Mouse (Mus musculus) embryonic facial prominence, embryonic 12.5 days (tissue): Measurements from ENCODE around the gene Agap2. TPM values are rescaled to one million over a fixed set of nuclear protein-coding genes. Genes with fewer than 3 reads are reported as not detected.
"Not testable (repeated sequence)": the region's sequence is repeated elsewhere in the genome, so short reads cannot be mapped to it uniquely, and the experiment has no call there.

ENCODE experiments used
- ATAC-seq: fragments of 200-750 bp; cut with Nextera tagmentation; 2 replicates; pipeline ENCODE4 v1.8.0; 2017; ENCODE audit not compliant: insufficient number of reproducible peaks, insufficient read depth, low FRiP score, low TSS enrichment
- H3K27ac ChIP-seq: fragments of 300-500 bp; sonication (generic); 2 replicates; pipeline ENCODE4 v1.5.1; 2016; ENCODE audit warnings: mild to moderate bottlenecking
- H3K27me3 ChIP-seq: fragments of 300-500 bp; sonication (generic); 2 replicates; pipeline ENCODE4 v1.6.1; 2016; ENCODE audit warnings: mild to moderate bottlenecking, moderate library complexity
- H3K36me3 ChIP-seq: fragments of 300-500 bp; sonication (generic); 2 replicates; pipeline ENCODE4 v1.6.1; 2016; ENCODE audit warnings: mild to moderate bottlenecking
- H3K4me1 ChIP-seq: fragments of 300-500 bp; sonication (generic); 2 replicates; pipeline ENCODE4 v1.6.1; 2016
- H3K4me2 ChIP-seq: fragments of 300-500 bp; sonication (generic); replicated peaks from 2 replicates; pipeline ENCODE4 v1.6.1; 2016; ENCODE audit warnings: mild to moderate bottlenecking, moderate library complexity
- H3K4me3 ChIP-seq: fragments of 300-500 bp; sonication (generic); 2 replicates; pipeline ENCODE4 v1.5.1; 2016; ENCODE audit warnings: mild to moderate bottlenecking
- H3K9ac ChIP-seq: fragments of 300-500 bp; sonication (generic); 2 replicates; pipeline ENCODE4 v1.6.1; 2016; ENCODE audit warnings: mild to moderate bottlenecking, moderate library complexity
- H3K9me3 ChIP-seq: fragments of 300-500 bp; sonication (generic); 2 replicates; pipeline ENCODE4 v1.6.1; 2016; ENCODE audit warnings: mild to moderate bottlenecking, moderate library complexity
- WGBS: fragments of 180-500 bp; shearing (Covaris S2); methylation state at CpG from one replicate; pipeline ENCODE4 v1.1.7; 2016; 5-methylcytosine and 5-hydroxymethylcytosine counted together
- polyA plus RNA-seq: library from polyadenylated mRNA; unstranded; fragments of >200 nt; fragmentation: Nextera tagmentation; extraction: Ambion mirVana; gene quantifications from 2 replicates; pipeline ENCODE4 v1.2.1, GENCODE M21; 2016

Agap2 gene
- polyA plus RNA-seq, 1 experiment from 2014 or later = 0.82 TPM

DNA sequence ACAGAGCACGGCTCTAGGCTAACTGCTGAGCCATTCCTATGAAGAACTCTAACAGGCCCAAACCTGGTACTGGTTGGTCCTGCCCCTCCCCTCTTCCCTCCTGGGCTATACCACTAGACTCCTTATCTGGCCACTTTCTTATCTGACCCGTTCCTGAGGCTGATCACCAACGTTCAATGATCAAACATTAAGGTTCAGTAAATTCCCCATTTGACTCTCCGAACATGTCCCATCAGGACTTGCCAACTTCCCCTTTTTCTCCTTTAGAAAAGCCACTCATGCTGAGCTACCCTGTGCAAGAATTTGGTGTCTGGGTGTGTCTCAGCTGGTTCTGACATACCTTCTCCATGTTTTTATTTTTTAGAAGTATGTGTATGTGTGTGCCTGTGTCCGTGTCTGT, 51.5 kb downstream of the Agap2 start:
- Histone ChIP-seq H3K36me3 (no peaks in the 10 kb centered on the region), H3K4me1 (no peaks in the 10 kb centered on the region), H3K9ac (no peak overlapping the region), H3K4me3 (no peak overlapping the region), H3K4me2 (no peak overlapping the region), H3K27me3 (no peaks in the 10 kb centered on the region), H3K9me3 (no peaks in the 10 kb centered on the region), H3K27ac (no peak overlapping the region)
- no peak for ATAC-seq
- 82% methylated on average over 5 of the region's 5 CpGs for WGBS

DNA sequence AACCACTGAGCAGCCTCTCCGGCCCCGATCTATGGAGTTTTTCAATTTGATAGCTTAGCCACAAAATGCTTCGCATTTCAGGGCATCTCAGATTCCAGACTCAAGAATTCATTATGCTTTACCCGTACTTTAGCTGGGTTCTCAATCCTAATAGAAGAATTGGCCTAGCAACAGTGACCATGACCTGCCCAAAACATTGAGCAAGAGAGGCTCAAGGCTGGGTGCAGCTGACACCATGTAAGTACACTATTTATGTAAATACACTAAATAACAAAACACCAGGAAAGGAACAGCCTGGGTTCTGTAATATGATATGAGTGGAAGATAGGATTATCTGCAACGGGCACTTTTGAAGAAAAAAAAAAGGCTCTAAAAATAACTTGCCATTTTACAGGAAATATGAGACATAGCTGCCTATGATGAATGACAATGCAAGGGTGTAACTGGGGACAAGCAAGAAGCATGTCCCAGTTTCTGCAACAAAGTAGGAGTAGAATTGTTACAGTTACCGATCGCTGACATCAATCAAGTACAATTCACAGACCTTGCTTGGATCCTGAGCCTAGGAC, 52.7 kb downstream of the Agap2 start:
- no peak for ATAC-seq
- no peaks in the 10 kb centered on the region for H3K36me3 ChIP-seq
- 67% methylated on average over 7 of the region's 7 CpGs for WGBS
- no peak overlapping the region for H3K27ac ChIP-seq
- no peak overlapping the region for H3K4me3 ChIP-seq
- no peaks in the 10 kb centered on the region for H3K9me3 ChIP-seq
- H3K4me2 ChIP-seq = no peak overlapping the region
- H3K9ac ChIP-seq = no peak overlapping the region
- H3K4me1 ChIP-seq = no peaks in the 10 kb centered on the region
- no peaks in the 10 kb centered on the region for H3K27me3 ChIP-seq

DNA sequence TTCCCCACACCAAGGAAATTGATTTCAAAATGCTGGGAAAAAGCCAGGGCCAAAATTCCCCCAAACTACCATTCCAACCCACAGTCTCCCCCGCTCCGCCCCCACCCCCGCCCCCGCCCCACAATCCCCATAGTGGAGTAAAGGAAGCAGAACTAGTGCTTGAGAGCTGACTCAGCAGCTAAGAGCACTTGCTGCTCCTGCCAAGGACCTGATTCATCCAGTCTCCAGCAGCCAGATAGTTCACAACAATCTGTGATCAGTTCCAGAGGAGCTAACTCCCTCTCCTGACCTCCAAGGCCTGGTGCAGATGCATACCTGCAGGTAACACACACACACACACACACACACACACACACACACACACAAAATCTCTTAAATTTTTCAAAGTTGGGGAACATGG, 54.3 kb downstream of the Agap2 start:
- no peak overlapping the region for H3K27ac ChIP-seq
- H3K9me3 ChIP-seq = no peaks in the 10 kb centered on the region
- no peaks in the 10 kb centered on the region for H3K4me1 ChIP-seq
- 84% methylated on average over 4 of the region's 4 CpGs for WGBS
- no peak overlapping the region for H3K4me2 ChIP-seq
- ATAC-seq = no peak
- H3K9ac ChIP-seq = no peak overlapping the region
- no peak overlapping the region for H3K4me3 ChIP-seq
- no peaks in the 10 kb centered on the region for H3K36me3 ChIP-seq
- H3K27me3 ChIP-seq = no peaks in the 10 kb centered on the region

DNA sequence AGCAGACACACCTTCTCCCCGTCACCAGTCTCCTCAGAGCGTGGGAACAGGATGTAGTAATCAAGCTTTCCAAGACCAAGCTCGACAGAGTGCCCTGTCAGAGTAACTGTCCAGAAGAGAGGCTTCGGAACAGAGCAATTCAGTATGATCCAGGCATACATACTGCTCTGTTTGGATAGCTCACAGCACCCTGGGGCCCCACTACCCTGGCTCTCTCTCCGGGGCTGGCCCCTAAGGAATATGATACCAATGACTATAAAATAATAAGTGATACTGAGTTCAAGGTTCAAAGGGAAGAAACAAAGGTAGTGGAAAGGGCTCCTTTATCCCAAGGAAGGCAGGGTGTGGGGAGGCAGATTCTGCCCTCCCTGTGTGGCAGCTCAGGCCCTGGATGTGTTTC, 57.4 kb downstream of the Agap2 start:
- Histone ChIP-seq H3K4me3 (no peak overlapping the region), H3K9me3 (no peaks in the 10 kb centered on the region), H3K9ac (no peak overlapping the region), H3K27me3 (no peaks in the 10 kb centered on the region), H3K27ac (no peak overlapping the region), H3K4me1 (no peaks in the 10 kb centered on the region), H3K36me3 (no peaks in the 10 kb centered on the region), H3K4me2 (no peak overlapping the region)
- WGBS = 63% methylated on average over 5 of the region's 5 CpGs
- ATAC-seq = no peak

DNA sequence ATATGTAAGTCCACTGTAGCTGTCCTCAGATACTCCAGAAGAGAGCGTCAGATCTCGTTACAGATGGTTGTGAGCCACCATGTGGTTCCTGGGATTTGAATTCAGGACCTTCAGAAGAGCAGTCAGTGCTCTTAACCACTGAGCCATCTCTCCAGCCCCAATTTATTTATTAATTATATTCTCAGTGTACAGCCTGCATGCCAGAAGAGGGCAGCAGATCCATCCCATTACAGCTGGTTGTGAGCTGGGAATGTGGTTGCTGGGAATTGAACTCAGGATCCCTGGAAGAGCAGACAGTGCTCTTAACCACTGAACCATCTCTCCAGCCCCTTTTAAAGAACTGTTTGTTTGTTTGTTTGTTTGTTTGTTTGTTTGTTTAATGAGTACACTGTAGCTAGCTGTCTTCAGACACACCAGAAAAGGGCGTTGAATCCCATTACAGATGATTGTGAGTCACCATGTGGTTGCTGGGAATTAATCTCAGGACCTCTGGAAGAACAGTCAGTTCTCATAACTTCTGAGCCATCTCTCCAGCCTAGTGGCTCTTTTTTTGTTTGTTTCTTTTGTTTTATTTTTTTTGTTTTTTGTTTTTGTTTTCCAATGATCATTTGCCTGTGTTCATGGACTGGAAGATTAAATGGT, 59.4 kb downstream of the Agap2 start:
- WGBS = 85% methylated on average over 3 of the region's 3 CpGs
- H3K4me3 ChIP-seq, H3K9ac ChIP-seq, H3K36me3 ChIP-seq, H3K27me3 ChIP-seq, H3K4me1 ChIP-seq, H3K9me3 ChIP-seq, H3K4me2 ChIP-seq, H3K27ac ChIP-seq, ATAC-seq: not testable (repeated sequence)

DNA sequence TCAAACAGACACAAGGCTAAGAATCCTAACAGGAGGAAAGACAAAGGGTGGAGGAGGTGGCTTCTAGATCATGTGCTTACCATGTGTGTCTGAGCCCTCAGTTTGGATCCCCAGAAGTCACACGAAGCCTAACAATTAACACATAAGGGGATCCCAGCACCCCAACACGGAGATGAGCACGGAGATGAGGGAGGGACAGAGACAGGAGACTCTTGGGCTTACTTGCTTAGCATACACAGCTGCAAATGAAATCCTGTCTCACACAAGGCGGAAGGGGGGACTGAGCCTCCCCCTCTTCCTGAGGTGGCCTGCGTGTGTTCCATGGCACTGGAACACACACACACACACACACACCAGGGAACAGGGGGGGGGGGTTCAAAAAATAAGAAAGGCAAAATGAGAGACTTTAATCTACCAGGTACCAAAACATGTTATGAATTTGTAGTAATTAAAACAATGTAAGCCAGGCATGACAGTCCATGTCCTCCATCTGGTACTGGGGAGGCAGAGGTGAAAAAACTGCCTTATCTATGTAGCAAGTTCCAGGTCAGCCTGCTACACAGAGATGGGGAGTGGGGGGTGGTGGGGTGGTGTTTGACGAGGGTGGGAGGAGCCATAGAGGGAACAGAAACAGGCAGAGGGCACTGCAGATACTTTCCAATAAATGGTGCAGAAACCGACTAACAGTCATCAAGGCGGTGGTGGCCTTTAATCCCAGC, 60.2 kb downstream of the Agap2 start:
- Histone ChIP-seq H3K4me3 (no peak overlapping the region), H3K9ac (no peak overlapping the region), H3K4me2 (no peak overlapping the region), H3K9me3 (no peaks in the 10 kb centered on the region), H3K27me3 (no peaks in the 10 kb centered on the region), H3K27ac (no peak overlapping the region), H3K36me3 (no peaks in the 10 kb centered on the region), H3K4me1 (no peaks in the 10 kb centered on the region)
- WGBS = 47% methylated on average over 8 of the region's 8 CpGs
- ATAC-seq = no peak

DNA sequence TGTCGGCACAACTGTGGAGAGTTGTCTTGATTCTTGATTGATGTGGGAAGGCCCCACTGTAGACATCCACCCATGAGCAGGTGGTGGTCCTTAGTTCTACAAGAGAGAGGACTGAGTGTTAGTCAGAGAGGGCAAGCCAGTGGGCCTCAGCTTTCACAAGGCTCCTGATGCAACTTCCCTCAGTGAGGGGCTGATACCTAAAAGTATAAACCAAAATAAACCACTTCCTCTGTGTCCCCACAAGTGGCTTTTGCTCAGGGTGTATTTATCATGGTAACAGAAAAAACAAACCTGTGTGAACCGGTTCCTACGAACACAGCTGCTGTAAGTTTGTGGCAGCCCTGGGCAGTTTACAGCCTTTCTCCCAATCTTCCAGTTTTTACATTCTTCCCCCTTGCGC, 61.4 kb downstream of the Agap2 start:
- Histone ChIP-seq H3K36me3 (no peaks in the 10 kb centered on the region), H3K4me2 (no peak overlapping the region), H3K4me1 (no peaks in the 10 kb centered on the region), H3K4me3 (no peak overlapping the region), H3K27ac (no peak overlapping the region), H3K9me3 (no peaks in the 10 kb centered on the region), H3K9ac (no peak overlapping the region), H3K27me3 (no peaks in the 10 kb centered on the region)
- ATAC-seq = no peak
- 83% methylated on average over 4 of the region's 4 CpGs for WGBS

DNA sequence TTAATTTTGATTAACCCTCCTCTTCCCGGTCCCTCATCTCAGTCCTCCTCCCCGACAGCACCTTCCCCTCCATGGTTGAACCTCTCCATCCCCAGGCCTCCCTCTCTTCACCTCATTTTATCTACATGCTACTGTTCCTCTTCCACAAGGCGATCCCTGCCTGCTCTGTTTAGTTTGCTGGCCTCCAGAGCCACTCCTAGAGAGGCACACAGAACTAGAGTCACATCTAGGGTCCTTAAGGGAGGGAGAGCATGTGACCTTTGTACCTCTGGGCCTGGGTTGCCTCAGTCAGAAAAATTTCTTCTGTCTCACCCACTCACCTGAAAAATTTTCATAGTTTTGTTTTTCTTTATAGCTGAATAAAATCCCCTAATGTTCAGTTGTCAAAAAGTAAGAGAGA, 62.8 kb downstream of the Agap2 start:
- H3K27me3 ChIP-seq = no peaks in the 10 kb centered on the region
- no peaks in the 10 kb centered on the region for H3K36me3 ChIP-seq
- no peak overlapping the region for H3K27ac ChIP-seq
- 82% methylated on average over 3 of the region's 3 CpGs for WGBS
- ATAC-seq = no peak
- no peaks in the 10 kb centered on the region for H3K4me1 ChIP-seq
- no peak overlapping the region for H3K9ac ChIP-seq
- H3K4me3 ChIP-seq = no peak overlapping the region
- no peaks in the 10 kb centered on the region for H3K9me3 ChIP-seq
- no peak overlapping the region for H3K4me2 ChIP-seq

DNA sequence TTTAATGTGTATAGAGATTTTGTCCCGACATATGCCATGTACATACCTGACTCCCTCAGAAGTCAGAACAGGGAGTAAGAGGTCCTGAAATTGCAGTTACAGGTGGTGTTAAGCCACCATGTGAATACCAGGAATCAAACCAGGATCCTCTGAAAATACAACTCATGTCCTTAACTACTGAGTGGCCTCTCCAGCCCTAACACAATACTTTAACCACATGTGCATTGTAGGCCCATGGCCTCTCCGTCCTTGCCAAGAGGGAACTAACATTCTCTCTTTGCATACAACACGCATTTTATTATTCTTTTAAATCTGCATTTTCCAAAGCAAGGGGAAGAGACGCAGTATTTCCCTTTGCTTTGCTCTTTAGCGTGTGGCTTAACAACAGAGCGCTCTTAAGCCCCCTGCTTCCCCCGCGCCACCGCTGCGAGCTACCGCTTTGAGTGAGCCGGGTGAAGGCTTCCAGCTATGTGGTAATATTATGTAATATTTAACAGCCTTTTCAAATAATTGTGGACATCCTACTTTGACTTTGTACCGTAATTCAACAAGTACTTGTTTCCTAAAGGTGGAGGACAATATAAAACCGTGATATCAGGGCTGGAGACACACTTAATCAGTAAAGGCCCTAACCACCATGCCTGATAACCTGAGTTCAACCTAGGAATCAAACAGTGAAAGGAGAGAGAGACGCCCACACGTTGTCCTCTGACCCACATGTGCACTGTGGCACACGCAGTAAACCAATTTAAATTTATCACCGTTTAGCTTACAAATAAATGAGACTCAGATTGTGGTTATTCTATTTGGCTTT, 63.5 kb downstream of the Agap2 start:
- Histone ChIP-seq H3K4me2 (no peak overlapping the region), H3K27me3 (no peaks in the 10 kb centered on the region)
- 89% methylated on average over 18 of the region's 18 CpGs for WGBS

DNA sequence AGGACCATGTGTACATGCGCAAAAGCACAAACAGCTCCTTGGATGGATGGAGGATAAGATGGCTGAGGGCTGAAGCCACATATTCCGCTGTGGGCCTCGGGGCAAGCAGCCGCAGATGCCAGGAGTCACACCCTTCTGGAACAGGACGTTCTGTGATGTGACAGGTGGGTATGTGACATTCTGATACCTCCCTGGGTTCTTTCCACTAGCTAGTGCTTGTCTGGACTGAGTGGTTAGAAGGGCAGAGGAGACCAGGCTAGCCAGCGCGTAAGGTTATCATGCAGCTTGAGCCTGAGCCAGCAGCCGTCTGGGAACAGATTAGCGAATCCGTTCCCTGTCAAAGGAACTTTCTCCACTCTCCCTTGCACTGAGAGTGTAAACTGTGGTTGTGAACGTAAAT, 65.9 kb downstream of the Agap2 start:
- Histone ChIP-seq H3K4me2 (no peak overlapping the region), H3K4me1 (no peaks in the 10 kb centered on the region), H3K9me3 (no peaks in the 10 kb centered on the region), H3K9ac (no peak overlapping the region), H3K36me3 (no peaks in the 10 kb centered on the region), H3K27ac (no peak overlapping the region), H3K4me3 (no peak overlapping the region), H3K27me3 (no peaks in the 10 kb centered on the region)
- WGBS = 85% methylated on average over 11 of the region's 11 CpGs
- ATAC-seq = no peak

More for the DNA sequence above, 63.5 kb downstream of the Agap2 start:
- Histone ChIP-seq H3K36me3 (no peaks in the 10 kb centered on the region), H3K9ac (no peak overlapping the region), H3K4me3 (no peak overlapping the region), H3K9me3 (no peaks in the 10 kb centered on the region), H3K27ac (no peak overlapping the region), H3K4me1 (no peaks in the 10 kb centered on the region)
- no peak for ATAC-seq

DNA sequence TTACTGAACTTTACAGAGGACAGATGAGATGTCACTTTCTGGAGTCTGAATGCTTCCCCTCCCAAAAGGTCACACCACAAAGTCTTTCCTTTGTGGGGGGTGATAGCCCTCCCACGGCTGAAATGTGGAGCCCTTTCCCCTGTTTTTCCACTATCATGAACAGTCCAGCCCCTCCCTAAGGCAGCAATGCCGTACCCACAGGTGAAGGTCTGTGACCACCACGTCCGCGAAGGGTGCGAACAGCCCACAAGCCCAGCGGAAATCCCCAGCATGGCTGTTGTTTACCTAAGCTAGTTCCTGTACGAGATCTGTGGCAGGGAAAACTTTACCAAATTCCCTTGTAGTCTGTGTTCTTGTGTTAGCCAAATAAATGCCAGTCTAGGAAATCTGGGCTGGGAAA, 66.4 kb downstream of the Agap2 start:
- no peaks in the 10 kb centered on the region for H3K4me1 ChIP-seq
- no peak overlapping the region for H3K9ac ChIP-seq
- no peaks in the 10 kb centered on the region for H3K36me3 ChIP-seq
- H3K27ac ChIP-seq = no peak overlapping the region
- no peak overlapping the region for H3K4me3 ChIP-seq
- H3K9me3 ChIP-seq = no peaks in the 10 kb centered on the region
- H3K27me3 ChIP-seq = no peaks in the 10 kb centered on the region
- no peak for ATAC-seq
- no peak overlapping the region for H3K4me2 ChIP-seq
- 78% methylated on average over 8 of the region's 8 CpGs for WGBS
